Mouse (Mus musculus) thymus, adult 2 months (tissue): ENCODE measurements around the gene Hgfac.

ENCODE experiments used
- CTCF ChIP-seq: fragments of 200-500 bp; IDR thresholded peaks from 2 replicates; pipeline ENCODE4 v1.5.1; 2012; ENCODE audit warnings: mild to moderate bottlenecking, control low read depth, low read length, moderate library complexity, borderline replicate concordance; ENCODE audit not compliant: control insufficient read depth, poor library complexity, insufficient read depth; ENCODE audit errors: extremely low read depth
- POLR2A ChIP-seq: fragments of 200-500 bp; IDR thresholded peaks from 2 replicates; pipeline ENCODE4 v1.6.1; 2012; ENCODE audit warnings: mild to moderate bottlenecking, low read length, control low read depth, moderate library complexity; ENCODE audit not compliant: control insufficient read depth, poor library complexity, insufficient read depth; ENCODE audit errors: extremely low read depth

GRCm38 (mm10) chr5:35088785-35089613 lies 47.7 kb downstream of the Hgfac start:
- no peak for TF ChIP-seq POLR2A
- TF ChIP-seq CTCF = peak; percentile 75; the same call in 1 of the 2 replicates
